Comparison of ENCODE assay signal across 20 mouse cellular contexts in genomic region chr5:124741898-124742599, GRCm38 (mm10). TPM values are rescaled to one million over a fixed set of nuclear protein-coding genes. Genes with fewer than 3 reads are reported as not detected.
DNase-seq lines count a peak whose midpoint lies in the region; TF ChIP-seq lines count a peak whose summit lies in the region.
"Had no signal": no experiment of that assay in that cellular context is flagged by ENCODE, and none has a peak within 500 bp of the region (broad histone marks: within the 10 kb centered on the region; RNA-seq: fewer than 3 reads in every experiment).

No protein-coding gene starts in this region.

- H3K27ac ChIP-seq in layer of hippocampus, adult 2 months = no peak overlapping the region
- no peak overlapping the region for H3K27ac ChIP-seq in testis, adult 2 months (ENCODE audit: control insufficient read depth, insufficient read depth, low read depth, low read length)
- H3K27ac ChIP-seq: embryonic facial prominence, embryonic 12.5 days; forebrain, embryonic 15.5 days; heart, embryonic 10.5 days; hindbrain, embryonic 13.5 days; limb, embryonic 13.5 days; neural tube, embryonic 12.5 days had no signal

- no peak for DNase-seq in layer of hippocampus, adult 2 months (ENCODE audit: low spot score in 2 of 2)
- DNase-seq in layer of hippocampus, adult 9-11 months = no peak
- DNase-seq in testis, postnatal 14 days (ENCODE audit: low spot score) = no peak
- peak; percentile 57 for DNase-seq in ES-CJ7 (ENCODE audit: low read depth, low spot score)
- DNase-seq in induced T-regulatory cell, adult 2 months (ENCODE audit: low read depth) = peak; percentile 26
- DNase-seq in adrenal gland, adult 18-20 months (ENCODE audit: low spot score in 2 of 2) = no peak
- no peak for DNase-seq in urinary bladder, postnatal 10 days (ENCODE audit: low spot score)
- DNase-seq: adrenal gland, adult 2 months; cerebellum, adult 11-12 months; heart, postnatal 10 days; kidney, adult 11 months; spleen, adult 18-20 months had no signal

- TF ChIP-seq CTCF in layer of hippocampus, adult 2 months (conservative IDR thresholded peaks at IDR 0.05) = peak; percentile 46
- peak; percentile 34; the same call in 1 of the 2 replicates for TF ChIP-seq CTCF in testis, adult 2 months (IDR thresholded peaks at IDR 0.05; ENCODE audit: control insufficient read depth, insufficient read depth, insufficient replicate concordance, low read depth, low read length)

- no peaks in the 10 kb centered on the region for H3K36me3 ChIP-seq in testis, adult 2 months (ENCODE audit: control insufficient read depth, insufficient read depth, low read length)
- H3K36me3 ChIP-seq: embryonic facial prominence, embryonic 12.5 days; forebrain, embryonic 15.5 days; heart, embryonic 10.5 days; hindbrain, embryonic 13.5 days; limb, embryonic 13.5 days; neural tube, embryonic 12.5 days had no signal

- H3K27me3 ChIP-seq in testis, adult 2 months (ENCODE audit: control insufficient read depth, insufficient read depth, low read length) = no peaks in the 10 kb centered on the region
- H3K27me3 ChIP-seq: embryonic facial prominence, embryonic 12.5 days; forebrain, embryonic 15.5 days; hindbrain, embryonic 13.5 days; limb, embryonic 13.5 days; neural tube, embryonic 12.5 days had no signal

- H3K4me1 ChIP-seq in testis, adult 2 months (ENCODE audit: control insufficient read depth, insufficient read depth, low read length) = no peaks in the 10 kb centered on the region
- H3K4me1 ChIP-seq: embryonic facial prominence, embryonic 12.5 days; forebrain, embryonic 15.5 days; heart, embryonic 10.5 days; hindbrain, embryonic 13.5 days; limb, embryonic 13.5 days; neural tube, embryonic 12.5 days had no signal

- H3K4me3 ChIP-seq in layer of hippocampus, adult 2 months = no peak overlapping the region
- no peak overlapping the region for H3K4me3 ChIP-seq in testis, adult 2 months (ENCODE audit: control insufficient read depth, low read depth, low read length)
- H3K4me3 ChIP-seq: embryonic facial prominence, embryonic 12.5 days; forebrain, embryonic 15.5 days; heart, embryonic 10.5 days; hindbrain, embryonic 13.5 days; limb, embryonic 13.5 days; neural tube, embryonic 12.5 days had no signal

- no peak for TF ChIP-seq POLR2A in testis, adult 2 months (IDR thresholded peaks at IDR 0.05; ENCODE audit: control insufficient read depth, low read depth, low read length)

RNA-seq across cellular contexts. Expression of gene Dnah10, which starts 17.2 kb away (rescaled TPM):
- under 1 TPM; 0.32 to 0.38 TPM for total RNA-seq in layer of hippocampus, adult 2 months (2021)
- polyA plus RNA-seq in testis, adult 2 months (2012; rRNA removed) = 16.2 and 16.3 TPM in 2 replicates
- total RNA-seq in adrenal gland, adult 18-20 months (2021) = 1 to 10 TPM; 1.7 to 1.8 TPM
- total RNA-seq: megakaryocyte-erythroid progenitor cell, adult 5-6 weeks had no signal

Comparison
In these comparisons a context has a peak if more than half of its experiments do, and no peak if none do; other contexts are left out.
1. DNase-seq: peak in ES-CJ7 (single experiment) and induced T-regulatory cell, adult 2 months (single experiment); none in layer of hippocampus, adult 2 months (0 of 2), layer of hippocampus, adult 9-11 months (single experiment), testis, postnatal 14 days (single experiment), adrenal gland, adult 18-20 months (0 of 2) and urinary bladder, postnatal 10 days (single experiment).